In the genomic region with DNA sequence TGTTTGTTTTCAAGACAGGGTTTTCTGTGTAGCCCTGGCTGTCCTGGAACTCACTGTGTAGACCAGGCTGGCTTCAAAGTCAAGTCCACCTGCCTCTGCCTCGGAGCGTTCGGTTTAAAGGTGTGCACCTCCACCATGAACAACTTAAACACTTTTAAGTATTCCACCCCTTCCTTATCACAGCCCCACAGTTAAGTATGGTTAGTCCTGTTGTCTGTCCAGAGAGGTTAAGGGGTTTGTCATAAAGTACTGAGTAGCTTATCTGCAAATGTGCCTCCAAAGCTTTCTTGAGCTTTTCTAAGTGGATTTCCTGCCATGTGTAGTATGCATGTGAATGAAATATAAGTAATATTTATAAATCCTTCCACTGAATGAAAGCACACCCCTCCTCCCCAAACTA, we compare ENCODE assay signal across 1 mouse cellular context.
TF ChIP-seq lines count a peak whose summit lies in the region.

No protein-coding gene starts in this region.

TF ChIP-seq in myocyte, 11 proteins besides CTCF, POLR2A, EP300 and RAD21 (continued from another document):
- no peak for TF ChIP-seq REST (IDR thresholded peaks at IDR 0.05; ENCODE audit: insufficient read depth, insufficient read length)
- no peak for TF ChIP-seq E2F4 (IDR thresholded peaks at IDR 0.05; ENCODE audit: insufficient read depth)
- no peak for TF ChIP-seq TCF12 (IDR thresholded peaks at IDR 0.05; ENCODE audit: insufficient read depth, poor library complexity, severe bottlenecking)
- TF ChIP-seq POLR2AphosphoS2 (IDR thresholded peaks at IDR 0.05; ENCODE audit: insufficient read length, low read depth) = no peak
- no peak for TF ChIP-seq MYOG (IDR thresholded peaks at IDR 0.05; ENCODE audit: control insufficient read depth in 1 of 3, insufficient read depth in 1 of 3, insufficient read length in 2 of 3, low read depth in 2 of 3)
- TF ChIP-seq USF1 (IDR thresholded peaks at IDR 0.05; ENCODE audit: low read depth) = no peak
- no peak for TF ChIP-seq MYOD1 (IDR thresholded peaks at IDR 0.05; ENCODE audit: control insufficient read depth in 1 of 3, insufficient read length in 2 of 3, low read depth in 2 of 3)
- TF ChIP-seq TCF3 (IDR thresholded peaks at IDR 0.05; ENCODE audit: insufficient read length, low read depth) = no peak
- TF ChIP-seq CEBPB (IDR thresholded peaks at IDR 0.05; ENCODE audit: insufficient read depth, poor library complexity, severe bottlenecking) = no peak
- TF ChIP-seq MAX (IDR thresholded peaks at IDR 0.05; ENCODE audit: low read depth) = no peak
